26 mouse cellular contexts compared by ENCODE assay signal in genomic region chr2:69049179-69049578, GRCm38 (mm10).
DNase-seq lines count a peak whose midpoint lies in the region; ATAC-seq and TF ChIP-seq lines count a peak whose summit lies in the region.
"Had no signal": no experiment of that assay in that cellular context is flagged by ENCODE, and none has a peak within 500 bp of the region (broad histone marks: within the 10 kb centered on the region; RNA-seq: fewer than 3 reads in every experiment).

No protein-coding gene starts in this region.

- H3K27me3 ChIP-seq in lung, embryonic 14.5 days (ENCODE audit: insufficient read depth, low read length) = no peaks in the 10 kb centered on the region
- H3K27me3 ChIP-seq in lung, postnatal 0 days (replicated peaks; ENCODE audit: insufficient read depth, low read length) = no peaks in the 10 kb centered on the region
- no peaks in the 10 kb centered on the region for H3K27me3 ChIP-seq in intestine, embryonic 16.5 days (replicated peaks; ENCODE audit: control insufficient read depth, insufficient read depth, low read length)
- H3K27me3 ChIP-seq: embryonic facial prominence, embryonic 15.5 days; heart, embryonic 15.5 days; hindbrain, embryonic 13.5 days; Patski had no signal

- H3K36me3 ChIP-seq in lung, embryonic 14.5 days (ENCODE audit: insufficient read depth) = no peaks in the 10 kb centered on the region
- H3K36me3 ChIP-seq in lung, postnatal 0 days (ENCODE audit: insufficient read depth, low read length) = no peaks in the 10 kb centered on the region
- no peaks in the 10 kb centered on the region; the same call in 1 of the 2 replicates for H3K36me3 ChIP-seq in intestine, embryonic 16.5 days (ENCODE audit: control insufficient read depth, insufficient read depth, low read length)
- H3K36me3 ChIP-seq: embryonic facial prominence, embryonic 15.5 days; forebrain, embryonic 10.5 days; heart, embryonic 15.5 days had no signal

- no peak for TF ChIP-seq EP300 in lung, postnatal 0 days (IDR thresholded peaks at IDR 0.05)

- no peak overlapping the region for H3K4me3 ChIP-seq in lung, embryonic 14.5 days (ENCODE audit: low read depth, low read length)
- no peak overlapping the region for H3K4me3 ChIP-seq in lung, postnatal 0 days (ENCODE audit: low read depth, low read length)
- H3K4me3 ChIP-seq in intestine, embryonic 16.5 days (ENCODE audit: low read length) = no peak overlapping the region
- H3K4me3 ChIP-seq: embryonic facial prominence, embryonic 15.5 days; erythroblast, embryonic 14.5 days; forebrain, embryonic 10.5 days; heart, embryonic 15.5 days; hindbrain, embryonic 13.5 days had no signal

- no peak overlapping the region for H3K4me2 ChIP-seq in lung, embryonic 14.5 days
- no peak overlapping the region for H3K4me2 ChIP-seq in lung, postnatal 0 days (replicated peaks; ENCODE audit: low read depth, low read length)
- no peak overlapping the region for H3K4me2 ChIP-seq in intestine, embryonic 16.5 days (ENCODE audit: low read depth, low read length)
- H3K4me2 ChIP-seq: embryonic facial prominence, embryonic 15.5 days; heart, embryonic 11.5 days; heart, embryonic 15.5 days; hindbrain, embryonic 13.5 days had no signal

- no peak overlapping the region for H3K9ac ChIP-seq in lung, embryonic 14.5 days
- no peak overlapping the region for H3K9ac ChIP-seq in lung, postnatal 0 days (replicated peaks; ENCODE audit: low read depth)
- no peak overlapping the region for H3K9ac ChIP-seq in intestine, embryonic 16.5 days (ENCODE audit: low read depth, low read length)
- H3K9ac ChIP-seq: embryonic facial prominence, embryonic 15.5 days; heart, embryonic 15.5 days; hindbrain, embryonic 13.5 days had no signal

- H3K27ac ChIP-seq in lung, embryonic 14.5 days (ENCODE audit: low read depth) = 0 out of 2 replicates have a peak overlapping the region, but pooled peaks have one; percentile 36
- H3K27ac ChIP-seq in lung, postnatal 0 days (ENCODE audit: low read length) = no peak overlapping the region
- H3K27ac ChIP-seq in intestine, embryonic 16.5 days (ENCODE audit: low read length) = 0 out of 2 replicates have a peak overlapping the region, but pooled peaks have one; percentile 19
- H3K27ac ChIP-seq: embryonic facial prominence, embryonic 15.5 days; forebrain, embryonic 10.5 days; heart, embryonic 15.5 days; hindbrain, embryonic 13.5 days; hindbrain, postnatal 0 days had no signal

- H3K9me3 ChIP-seq in lung, embryonic 14.5 days (ENCODE audit: low read depth, low read length) = no peaks in the 10 kb centered on the region
- no peaks in the 10 kb centered on the region for H3K9me3 ChIP-seq in lung, postnatal 0 days (ENCODE audit: low read length)
- no peaks in the 10 kb centered on the region for H3K9me3 ChIP-seq in intestine, embryonic 16.5 days (ENCODE audit: control insufficient read depth, low read length)
- H3K9me3 ChIP-seq: embryonic facial prominence, embryonic 15.5 days; forebrain, embryonic 10.5 days; heart, embryonic 15.5 days; hindbrain, embryonic 13.5 days had no signal

- TF ChIP-seq CTCF in lung, embryonic 14.5 days (IDR thresholded peaks at IDR 0.05; ENCODE audit: low read depth) = no peak
- TF ChIP-seq CTCF in lung, postnatal 0 days (IDR thresholded peaks at IDR 0.05) = no peak

- ATAC-seq in lung, embryonic 14.5 days (ENCODE audit: insufficient read depth) = no peak
- ATAC-seq in lung, postnatal 0 days = no peak
- ATAC-seq in intestine, embryonic 16.5 days = peak; percentile 61
- ATAC-seq: CD4-positive, CD25-positive, alpha-beta regulatory T cell, adult 4 months; forebrain, embryonic 14.5 days; hindbrain, postnatal 0 days; Patski had no signal

- 67% methylated on average over 7 of the region's 7 CpGs for WGBS in lung, embryonic 14.5 days
- WGBS in lung, postnatal 0 days = 72% methylated on average over 7 of the region's 7 CpGs
- WGBS in intestine, embryonic 16.5 days = 53% methylated on average over 7 of the region's 7 CpGs

- DNase-seq in embryo, embryonic 10 days (ENCODE audit: low spot score) = peak; percentile 41
- DNase-seq in embryo, embryonic 9.5 days (ENCODE audit: extremely low spot score) = no peak
- no peak for DNase-seq in lung, embryonic 14.5 days
- no peak for DNase-seq in lung, postnatal 0 days (ENCODE audit: low spot score)
- no peak for DNase-seq in c-Kit-positive CD71-positive TER-119-positive erythroid progenitor cells, embryonic 14.5 days (ENCODE audit: low spot score)
- DNase-seq in layer of hippocampus, adult 8-10 months (ENCODE audit: low spot score in 2 of 2) = no peak
- DNase-seq: adrenal gland, adult 8-10 months; adrenal gland, postnatal 36 days; B cell, adult 2 months; cerebellum, adult 11 months; cerebellum, adult 8-10 months; cerebellum, postnatal 14 days; gastrocnemius, postnatal 36 days; heart, adult 18-20 months; heart, postnatal 14 days had no signal

- 0 out of 2 replicates have a peak, but pooled peaks cover 5% of the 10 kb centered on the region for H3K4me1 ChIP-seq in lung, embryonic 14.5 days (ENCODE audit: insufficient read depth)
- peaks cover 6% of the 10 kb centered on the region; the same call in 1 of the 2 replicates for H3K4me1 ChIP-seq in lung, postnatal 0 days (ENCODE audit: insufficient read depth, low read depth, low read length)
- H3K4me1 ChIP-seq in intestine, embryonic 16.5 days (ENCODE audit: control insufficient read depth, insufficient read depth, low read length) = peaks cover 23% of the 10 kb centered on the region; the same call in 1 of the 2 replicates
- H3K4me1 ChIP-seq: embryonic facial prominence, embryonic 15.5 days had no signal
